Mouse (Mus musculus): ENCODE results near the gene Tagap. TPM values are rescaled to one million over a fixed set of nuclear protein-coding genes. Genes with fewer than 3 reads are reported as not detected.
A peak's percentile ranks its signal among the peaks of the same experiment; 100 is the strongest.
"Not testable (repeated sequence)": the region's sequence is repeated elsewhere in the genome, so short reads cannot be mapped to it uniquely, and the experiment has no call there.

Tagap gene
- polyA plus RNA-seq, 1 experiment from 2014 or later, result 0.47 TPM

GRCm38 (mm10) chr17:7919209-7919608, 6.6 kb upstream of the Tagap start:
- DNase-seq (ENCODE audit: low spot score), result no peak
- WGBS, result 84% methylated on average over 2 of the region's 2 CpGs
- no peak for ATAC-seq (replicated peaks; ENCODE audit: low FRiP score)

DNA sequence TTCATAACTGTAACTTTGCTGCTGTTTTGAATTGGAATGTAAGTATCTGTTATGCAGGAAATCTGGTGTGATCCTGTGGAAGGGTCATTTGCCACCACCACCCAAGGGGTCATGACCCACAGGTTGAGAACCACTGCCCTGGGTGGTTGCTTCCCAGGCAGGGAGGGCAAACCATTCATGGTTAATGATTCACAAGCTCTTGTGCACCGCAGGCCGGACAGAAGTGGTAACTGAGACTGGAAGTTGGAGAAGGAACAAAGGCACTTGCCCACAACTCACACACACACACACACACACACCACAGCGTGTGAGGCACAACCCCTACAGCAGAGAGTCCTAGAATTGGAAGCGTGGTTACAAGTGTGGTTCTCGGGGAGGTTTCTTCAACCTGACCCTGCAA, 3.2 kb upstream of the Tagap start:
- H3K4me1 ChIP-seq (replicated peaks; ENCODE audit: control insufficient read depth, insufficient read depth, low read length), result no peaks in the 10 kb centered on the region
- H3K4me3 ChIP-seq (ENCODE audit: low read depth, low read length), result no peak overlapping the region

More at GRCm38 (mm10) chr17:7919209-7919608, 6.6 kb upstream of the Tagap start:
- Histone ChIP-seq H3K27me3 (ENCODE audit: control insufficient read depth, insufficient read depth, low read length) (no peaks in the 10 kb centered on the region), H3K36me3 (ENCODE audit: control insufficient read depth, insufficient read depth, low read length) (no peaks in the 10 kb centered on the region), H3K4me2 (ENCODE audit: low read depth, low read length, severe bottlenecking) (no peak overlapping the region), H3K27ac (ENCODE audit: low read depth, low read length) (no peak overlapping the region), H3K9ac (ENCODE audit: low read length) (no peak overlapping the region), H3K4me3 (ENCODE audit: low read depth, low read length) (no peak overlapping the region), H3K4me1 (replicated peaks; ENCODE audit: control insufficient read depth, insufficient read depth, low read length) (no peaks in the 10 kb centered on the region), H3K9me3 (ENCODE audit: control insufficient read depth, low read length) (no peaks in the 10 kb centered on the region)

DNA sequence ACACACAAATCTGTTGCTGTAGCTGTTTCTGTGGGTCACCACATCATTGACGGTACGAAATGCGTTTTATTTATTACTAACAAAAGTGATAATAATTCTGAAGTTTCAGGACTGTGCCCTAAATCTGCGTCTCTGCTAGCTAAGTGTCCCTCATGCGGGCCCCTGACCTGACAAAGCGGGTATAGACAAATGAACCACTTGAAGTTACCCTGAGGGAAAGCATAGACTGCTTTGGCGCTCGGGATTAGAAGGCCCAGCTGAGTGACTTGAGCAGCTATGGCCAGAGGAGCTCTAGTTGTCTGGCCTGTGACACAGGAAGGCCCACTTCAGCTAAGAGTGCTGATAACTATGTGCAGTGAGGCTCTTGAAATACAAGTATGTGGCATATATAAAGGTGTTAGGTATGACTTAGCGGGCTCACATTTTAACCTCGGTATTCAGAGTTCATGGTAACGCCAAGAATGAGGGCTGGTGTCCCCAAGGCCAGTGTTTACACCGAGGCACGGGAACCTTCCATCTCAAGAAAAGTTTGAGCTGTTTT, 1.5 kb upstream of the Tagap start:
- no peak for ATAC-seq (replicated peaks; ENCODE audit: low FRiP score)
- 92% methylated on average over 13 of the region's 13 CpGs for WGBS
- H3K27me3 ChIP-seq (ENCODE audit: control insufficient read depth, insufficient read depth, low read length), result no peaks in the 10 kb centered on the region
- no peak overlapping the region for H3K27ac ChIP-seq (ENCODE audit: low read depth, low read length)
- no peak overlapping the region for H3K4me3 ChIP-seq (ENCODE audit: low read depth, low read length)
- H3K4me1 ChIP-seq (replicated peaks; ENCODE audit: control insufficient read depth, insufficient read depth, low read length), result no peaks in the 10 kb centered on the region
- no peak overlapping the region for H3K9ac ChIP-seq (ENCODE audit: low read length)
- no peak overlapping the region for H3K4me2 ChIP-seq (ENCODE audit: low read depth, low read length, severe bottlenecking)
- H3K9me3 ChIP-seq (ENCODE audit: control insufficient read depth, low read length), result no peaks in the 10 kb centered on the region
- DNase-seq (ENCODE audit: low spot score), result no peak
- H3K36me3 ChIP-seq (ENCODE audit: control insufficient read depth, insufficient read depth, low read length), result no peaks in the 10 kb centered on the region

More for the DNA sequence above, 3.2 kb upstream of the Tagap start:
- ATAC-seq (replicated peaks; ENCODE audit: low FRiP score) (no peak), DNase-seq (ENCODE audit: low spot score) (no peak)
- Histone ChIP-seq H3K27ac (ENCODE audit: low read depth, low read length) (no peak overlapping the region), H3K36me3 (ENCODE audit: control insufficient read depth, insufficient read depth, low read length) (no peaks in the 10 kb centered on the region), H3K9ac (ENCODE audit: low read length) (no peak overlapping the region), H3K4me2 (ENCODE audit: low read depth, low read length, severe bottlenecking) (no peak overlapping the region), H3K9me3 (ENCODE audit: control insufficient read depth, low read length) (no peaks in the 10 kb centered on the region), H3K27me3 (ENCODE audit: control insufficient read depth, insufficient read depth, low read length) (no peaks in the 10 kb centered on the region)
- WGBS, result 91% methylated on average over 5 of the region's 5 CpGs

GRCm38 (mm10) chr17:7927582-7928535, 2.1 kb downstream of the Tagap start:
- ATAC-seq (replicated peaks; ENCODE audit: low FRiP score) (no peak), DNase-seq (ENCODE audit: low spot score) (peak; percentile 76)
- no peaks in the 10 kb centered on the region for H3K27me3 ChIP-seq (ENCODE audit: control insufficient read depth, insufficient read depth, low read length)
- H3K4me2 ChIP-seq (ENCODE audit: low read depth, low read length, severe bottlenecking), result no peak overlapping the region
- WGBS, result 73% methylated on average over 24 of the region's 24 CpGs
- no peaks in the 10 kb centered on the region for H3K36me3 ChIP-seq (ENCODE audit: control insufficient read depth, insufficient read depth, low read length)
- H3K4me1 ChIP-seq (replicated peaks; ENCODE audit: control insufficient read depth, insufficient read depth, low read length), result no peaks in the 10 kb centered on the region
- H3K27ac ChIP-seq (ENCODE audit: low read depth, low read length), result no peak overlapping the region
- no peak overlapping the region for H3K9ac ChIP-seq (ENCODE audit: low read length)
- H3K9me3 ChIP-seq (ENCODE audit: control insufficient read depth, low read length), result no peaks in the 10 kb centered on the region
- no peak overlapping the region for H3K4me3 ChIP-seq (ENCODE audit: low read depth, low read length)

GRCm38 (mm10) chr17:7928662-7929061, 2.9 kb downstream of the Tagap start:
- Histone ChIP-seq H3K4me2 (ENCODE audit: low read depth, low read length, severe bottlenecking) (no peak overlapping the region), H3K4me1 (replicated peaks; ENCODE audit: control insufficient read depth, insufficient read depth, low read length) (no peaks in the 10 kb centered on the region), H3K9me3 (ENCODE audit: control insufficient read depth, low read length) (no peaks in the 10 kb centered on the region), H3K36me3 (ENCODE audit: control insufficient read depth, insufficient read depth, low read length) (no peaks in the 10 kb centered on the region), H3K27me3 (ENCODE audit: control insufficient read depth, insufficient read depth, low read length) (no peaks in the 10 kb centered on the region), H3K4me3 (ENCODE audit: low read depth, low read length) (no peak overlapping the region), H3K27ac (ENCODE audit: low read depth, low read length) (no peak overlapping the region), H3K9ac (ENCODE audit: low read length) (no peak overlapping the region)
- WGBS, result 91% methylated on average over 6 of the region's 6 CpGs
- no peak for ATAC-seq (replicated peaks; ENCODE audit: low FRiP score)
- DNase-seq (ENCODE audit: low spot score), result no peak

GRCm38 (mm10) chr17:7929279-7929678, 3.5 kb downstream of the Tagap start:
- H3K4me1 ChIP-seq (replicated peaks; ENCODE audit: control insufficient read depth, insufficient read depth, low read length), result no peaks in the 10 kb centered on the region
- no peaks in the 10 kb centered on the region for H3K36me3 ChIP-seq (ENCODE audit: control insufficient read depth, insufficient read depth, low read length)
- H3K27ac ChIP-seq (ENCODE audit: low read depth, low read length), result no peak overlapping the region
- H3K4me2 ChIP-seq (ENCODE audit: low read depth, low read length, severe bottlenecking), result no peak overlapping the region
- DNase-seq (ENCODE audit: low spot score) (no peak), ATAC-seq (replicated peaks; ENCODE audit: low FRiP score) (no peak)
- H3K4me3 ChIP-seq (ENCODE audit: low read depth, low read length), result no peak overlapping the region
- no peaks in the 10 kb centered on the region for H3K9me3 ChIP-seq (ENCODE audit: control insufficient read depth, low read length)
- no peaks in the 10 kb centered on the region for H3K27me3 ChIP-seq (ENCODE audit: control insufficient read depth, insufficient read depth, low read length)
- WGBS, result 25% methylated on average over 8 of the region's 8 CpGs
- no peak overlapping the region for H3K9ac ChIP-seq (ENCODE audit: low read length)

GRCm38 (mm10) chr17:7931096-7931990, 5.5 kb downstream of the Tagap start:
- Histone ChIP-seq H3K4me2 (ENCODE audit: low read depth, low read length, severe bottlenecking) (no peak overlapping the region), H3K9ac (ENCODE audit: low read length) (no peak overlapping the region), H3K27me3 (ENCODE audit: control insufficient read depth, insufficient read depth, low read length) (no peaks in the 10 kb centered on the region), H3K9me3 (ENCODE audit: control insufficient read depth, low read length) (no peaks in the 10 kb centered on the region), H3K27ac (ENCODE audit: low read depth, low read length) (no peak overlapping the region), H3K4me3 (ENCODE audit: low read depth, low read length) (no peak overlapping the region), H3K4me1 (replicated peaks; ENCODE audit: control insufficient read depth, insufficient read depth, low read length) (no peaks in the 10 kb centered on the region), H3K36me3 (ENCODE audit: control insufficient read depth, insufficient read depth, low read length) (no peaks in the 10 kb centered on the region)
- ATAC-seq (replicated peaks; ENCODE audit: low FRiP score), result no peak
- WGBS, result 82% methylated on average over 13 of the region's 13 CpGs
- DNase-seq (ENCODE audit: low spot score), result no peak

GRCm38 (mm10) chr17:7932121-7932520, 6.3 kb downstream of the Tagap start:
- not testable (repeated sequence) for ATAC-seq (replicated peaks; ENCODE audit: low FRiP score); DNase-seq (ENCODE audit: low spot score); H3K4me2 ChIP-seq (ENCODE audit: low read depth, low read length, severe bottlenecking); H3K9me3 ChIP-seq (ENCODE audit: control insufficient read depth, low read length); H3K36me3 ChIP-seq (ENCODE audit: control insufficient read depth, insufficient read depth, low read length); H3K27ac ChIP-seq (ENCODE audit: low read depth, low read length); H3K9ac ChIP-seq (ENCODE audit: low read length); H3K4me1 ChIP-seq (replicated peaks; ENCODE audit: control insufficient read depth, insufficient read depth, low read length); H3K4me3 ChIP-seq (ENCODE audit: low read depth, low read length); H3K27me3 ChIP-seq (ENCODE audit: control insufficient read depth, insufficient read depth, low read length)
- WGBS, result 89% methylated on average over 4 of the region's 8 CpGs
